Mouse (Mus musculus) forebrain, embryonic 15.5 days (tissue): ENCODE data around the gene Nr1h4. TPM values are rescaled to one million over a fixed set of nuclear protein-coding genes. Genes with fewer than 3 reads are reported as not detected.
A peak's percentile ranks its signal among the peaks of the same experiment; 100 is the strongest.

Experiments
- ATAC-seq: fragments of 200-750 bp; cut with Nextera tagmentation; replicated peaks from 2 replicates; pipeline ENCODE4 v1.8.0; 2017; ENCODE audit warnings: mild to moderate bottlenecking, moderate TSS enrichment, moderate library complexity
- H3K27ac ChIP-seq: fragments of 300-500 bp; sonication (generic); replicated peaks from 2 replicates; pipeline ENCODE4 v1.5.1; 2015; ENCODE audit warnings: mild to moderate bottlenecking, inconsistent platforms
- H3K27me3 ChIP-seq: fragments of 300-500 bp; sonication (generic); 2 replicates; pipeline ENCODE4 v1.6.1; 2015; ENCODE audit warnings: inconsistent platforms
- H3K36me3 ChIP-seq: fragments of 300-500 bp; sonication (generic); 2 replicates; pipeline ENCODE4 v1.6.1; 2015; ENCODE audit warnings: mild to moderate bottlenecking, inconsistent platforms
- H3K4me1 ChIP-seq: fragments of 300-500 bp; sonication (generic); 2 replicates; pipeline ENCODE4 v1.6.1; 2015; ENCODE audit warnings: inconsistent platforms
- H3K4me2 ChIP-seq: fragments of 300-500 bp; sonication (generic); replicated peaks from 2 replicates; pipeline ENCODE4 v1.6.1; 2015; ENCODE audit warnings: mild to moderate bottlenecking, inconsistent platforms
- H3K4me3 ChIP-seq: fragments of 300-500 bp; sonication (generic); 2 replicates; pipeline ENCODE4 v1.5.1; 2015; ENCODE audit warnings: mild to moderate bottlenecking, inconsistent platforms
- H3K9ac ChIP-seq: fragments of 300-500 bp; sonication (generic); replicated peaks from 2 replicates; pipeline ENCODE4 v1.6.1; 2015; ENCODE audit warnings: mild to moderate bottlenecking, inconsistent platforms
- H3K9me3 ChIP-seq: fragments of 300-500 bp; sonication (generic); 2 replicates; pipeline ENCODE4 v1.6.1; 2016; ENCODE audit warnings: inconsistent platforms
- WGBS: fragments of 180-500 bp; shearing (Covaris S2); methylation state at CpG from one replicate; pipeline ENCODE4 v1.1.7; 2015; ENCODE audit warnings: mixed read lengths; 5-methylcytosine and 5-hydroxymethylcytosine counted together
- polyA plus RNA-seq: library from polyadenylated mRNA; unstranded; fragments of >200 nt; fragmentation: Nextera tagmentation; extraction: Ambion mirVana; gene quantifications from 2 replicates; pipeline ENCODE4 v1.2.1, GENCODE M21; 2015

The Nr1h4 gene
- polyA plus RNA-seq, 1 experiment from 2014 or later: 0.17 TPM

GRCm38 (mm10) chr10:89439380-89439779, 94.0 kb downstream of the Nr1h4 start:
- no peaks in the 10 kb centered on the region for H3K27me3 ChIP-seq
- 91% methylated on average over 7 of the region's 7 CpGs for WGBS
- no peaks in the 10 kb centered on the region for H3K36me3 ChIP-seq

DNA sequence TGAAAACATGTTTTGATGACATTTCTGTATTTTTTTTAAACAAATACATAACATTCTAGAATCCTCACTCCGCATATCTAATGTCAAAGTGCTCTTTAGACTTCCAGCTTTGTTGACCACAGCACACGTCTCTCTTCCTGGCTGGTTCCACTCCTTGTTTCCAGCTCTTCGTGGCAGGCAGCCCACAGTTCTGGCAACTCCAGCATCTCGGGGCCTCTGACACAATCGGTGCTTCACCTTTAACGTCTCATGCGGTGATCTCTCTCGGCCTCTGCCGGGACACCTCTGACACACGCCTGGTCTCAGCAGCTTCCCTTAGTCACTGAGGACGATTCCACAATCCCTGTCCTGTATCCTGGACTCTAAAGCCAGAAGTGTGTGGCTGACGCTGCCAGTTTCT, 95.4 kb downstream of the Nr1h4 start:
- peak overlapping the region; percentile 41 for H3K27ac ChIP-seq
- H3K36me3 ChIP-seq: no peaks in the 10 kb centered on the region
- H3K9me3 ChIP-seq: no peaks in the 10 kb centered on the region
- H3K9ac ChIP-seq: no peak overlapping the region
- H3K4me3 ChIP-seq: no peak overlapping the region
- H3K27me3 ChIP-seq: no peaks in the 10 kb centered on the region
- no peak for ATAC-seq
- peaks cover 44% of the 10 kb centered on the region for H3K4me1 ChIP-seq
- H3K4me2 ChIP-seq: no peak overlapping the region
- 49% methylated on average over 12 of the region's 12 CpGs for WGBS

More at GRCm38 (mm10) chr10:89439380-89439779, 94.0 kb downstream of the Nr1h4 start:
- H3K27ac ChIP-seq: no peak overlapping the region
- ATAC-seq: no peak
- H3K4me3 ChIP-seq: no peak overlapping the region
- H3K9ac ChIP-seq: no peak overlapping the region
- no peak overlapping the region for H3K4me2 ChIP-seq
- peaks cover 44% of the 10 kb centered on the region for H3K4me1 ChIP-seq
- H3K9me3 ChIP-seq: no peaks in the 10 kb centered on the region

DNA sequence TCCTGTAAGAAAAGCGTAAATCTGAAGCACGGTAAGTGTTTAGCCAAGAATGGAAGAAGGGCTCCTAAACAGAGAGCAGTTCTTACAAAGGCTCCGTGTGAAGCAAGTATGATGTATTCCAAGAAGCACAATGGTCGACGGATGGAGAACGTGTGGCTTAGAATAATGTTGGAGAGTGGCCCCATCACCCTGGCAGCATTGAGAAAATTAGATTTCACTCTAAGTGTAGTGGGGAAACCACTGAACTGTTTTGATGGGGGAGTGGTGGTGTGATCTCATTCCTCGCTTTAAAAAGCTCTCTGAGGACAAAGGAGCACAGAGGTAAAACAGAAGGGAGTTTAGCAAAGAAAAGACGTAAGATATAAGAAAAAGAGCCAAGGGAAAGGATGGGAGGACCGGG, 95.9 kb downstream of the Nr1h4 start:
- no peak for ATAC-seq
- no peaks in the 10 kb centered on the region for H3K36me3 ChIP-seq
- peaks cover 39% of the 10 kb centered on the region for H3K4me1 ChIP-seq

GRCm38 (mm10) chr10:89435920-89436319, 97.5 kb downstream of the Nr1h4 start:
- no peaks in the 10 kb centered on the region for H3K36me3 ChIP-seq
- H3K27ac ChIP-seq: no peak overlapping the region
- ATAC-seq: peak; percentile 70
- no peaks in the 10 kb centered on the region for H3K27me3 ChIP-seq
- no peaks in the 10 kb centered on the region for H3K9me3 ChIP-seq
- 38% methylated on average over 9 of the region's 9 CpGs for WGBS
- H3K4me1 ChIP-seq: peaks cover 37% of the 10 kb centered on the region
- 0 out of 2 replicates have a peak overlapping the region, but pooled peaks have one; percentile 16 for H3K4me2 ChIP-seq
- no peak overlapping the region for H3K9ac ChIP-seq
- no peak overlapping the region for H3K4me3 ChIP-seq

More for the DNA sequence above, 95.9 kb downstream of the Nr1h4 start:
- Histone ChIP-seq H3K27ac (peak overlapping the region; percentile 41), H3K4me2 (no peak overlapping the region), H3K9ac (no peak overlapping the region), H3K4me3 (no peak overlapping the region), H3K27me3 (no peaks in the 10 kb centered on the region), H3K9me3 (no peaks in the 10 kb centered on the region)
- 18% methylated on average over 9 of the region's 9 CpGs for WGBS

DNA sequence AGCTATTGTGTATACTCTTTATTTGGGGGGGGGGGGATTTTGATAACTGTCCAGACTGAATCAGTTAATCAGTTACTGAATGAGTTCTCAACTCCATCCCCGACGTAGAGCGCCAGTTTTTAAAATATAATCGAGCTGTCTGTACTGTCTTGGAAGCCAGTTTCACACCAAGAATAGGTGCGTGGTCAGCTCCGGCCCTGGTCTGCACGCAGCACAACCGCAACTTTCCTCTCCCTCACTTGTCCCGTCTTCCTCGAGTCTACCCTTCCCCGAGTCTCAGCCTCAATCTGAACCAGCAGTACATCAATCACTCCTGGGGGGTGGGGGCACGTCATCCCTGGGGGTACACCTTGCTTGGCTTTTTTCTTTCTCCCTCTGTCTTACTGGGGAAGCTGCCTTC, 98.0 kb downstream of the Nr1h4 start:
- Histone ChIP-seq H3K4me1 (peaks cover 37% of the 10 kb centered on the region), H3K36me3 (no peaks in the 10 kb centered on the region), H3K9ac (no peak overlapping the region), H3K4me3 (no peak overlapping the region), H3K4me2 (peak overlapping the region; percentile 32), H3K9me3 (no peaks in the 10 kb centered on the region), H3K27ac (no peak overlapping the region), H3K27me3 (no peaks in the 10 kb centered on the region)
- 29% methylated on average over 12 of the region's 12 CpGs for WGBS
- peak; percentile 41 for ATAC-seq

DNA sequence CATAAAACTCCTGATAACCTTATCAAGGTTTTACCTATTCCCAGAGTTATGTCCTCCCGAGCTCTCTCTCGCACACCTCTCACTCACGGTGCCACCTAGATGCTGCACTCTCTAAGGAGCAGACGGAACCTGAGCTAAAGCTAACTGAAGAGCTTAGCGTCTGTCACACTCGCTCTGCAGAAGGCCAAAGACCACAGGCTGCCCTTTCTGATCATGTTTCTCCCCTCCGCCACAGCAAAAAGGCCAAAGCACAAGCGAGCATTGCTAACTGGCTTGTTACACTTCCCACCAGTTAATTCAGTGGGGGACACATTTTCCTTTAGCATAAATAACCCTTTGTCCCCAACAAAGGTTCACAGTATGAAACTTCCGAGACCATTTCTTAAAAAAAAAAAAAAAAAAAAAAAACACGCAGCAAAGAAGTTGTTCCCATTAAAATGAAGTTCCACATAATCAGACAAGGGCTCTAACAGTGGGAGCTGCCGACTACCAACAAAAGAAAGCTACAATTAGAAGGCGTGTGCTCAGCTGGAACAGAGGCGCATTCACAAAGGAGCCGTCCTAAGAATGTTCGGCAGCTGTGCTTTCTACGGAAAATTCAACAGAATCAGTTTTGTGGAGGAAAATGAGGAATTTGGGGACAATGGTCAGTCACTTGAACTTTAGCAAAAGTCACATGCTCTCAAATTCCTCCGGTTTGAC, 98.7 kb downstream of the Nr1h4 start:
- Histone ChIP-seq H3K4me3 (no peak overlapping the region), H3K9ac (no peak overlapping the region), H3K4me1 (peaks cover 37% of the 10 kb centered on the region), H3K9me3 (no peaks in the 10 kb centered on the region), H3K27me3 (no peaks in the 10 kb centered on the region), H3K36me3 (no peaks in the 10 kb centered on the region), H3K27ac (peak overlapping the region; percentile 29), H3K4me2 (peak overlapping the region; percentile 32)
- 6% methylated on average over 17 of the region's 17 CpGs for WGBS
- ATAC-seq: 0 out of 2 replicates have a peak, but pooled peaks have one; percentile 51

- Histone ChIP-seq H3K4me2 (no peak overlapping the region), H3K9me3 (no peaks in the 10 kb centered on the region), H3K4me1 (peaks cover 30% of the 10 kb centered on the region), H3K4me3 (no peak overlapping the region), H3K27ac (no peak overlapping the region), H3K9ac (no peak overlapping the region), H3K27me3 (no peaks in the 10 kb centered on the region), H3K36me3 (no peaks in the 10 kb centered on the region)
- no peak for ATAC-seq
- 95% methylated on average over 13 of the region's 13 CpGs for WGBS
Observed at GRCm38 (mm10) chr10:89432743-89433142, 100.6 kb downstream of the Nr1h4 start.

GRCm38 (mm10) chr10:89430751-89431150, 102.6 kb downstream of the Nr1h4 start:
- Histone ChIP-seq H3K4me2 (no peak overlapping the region), H3K27me3 (no peaks in the 10 kb centered on the region), H3K36me3 (0 out of 2 replicates have a peak, but pooled peaks cover 3% of the 10 kb centered on the region), H3K9me3 (no peaks in the 10 kb centered on the region), H3K9ac (no peak overlapping the region), H3K27ac (no peak overlapping the region), H3K4me1 (peaks cover 21% of the 10 kb centered on the region), H3K4me3 (no peak overlapping the region)
- no peak for ATAC-seq
- 93% methylated on average over 7 of the region's 7 CpGs for WGBS

- WGBS: 87% methylated on average over 11 of the region's 11 CpGs
- H3K36me3 ChIP-seq: 0 out of 2 replicates have a peak, but pooled peaks cover 3% of the 10 kb centered on the region
- no peak overlapping the region for H3K9ac ChIP-seq
- ATAC-seq: no peak
- no peaks in the 10 kb centered on the region for H3K9me3 ChIP-seq
- H3K4me1 ChIP-seq: no peaks in the 10 kb centered on the region
- no peak overlapping the region for H3K27ac ChIP-seq
- H3K4me2 ChIP-seq: no peak overlapping the region
- H3K27me3 ChIP-seq: no peaks in the 10 kb centered on the region
- H3K4me3 ChIP-seq: no peak overlapping the region
Observed at GRCm38 (mm10) chr10:89424800-89425393, 108.5 kb downstream of the Nr1h4 start.

DNA sequence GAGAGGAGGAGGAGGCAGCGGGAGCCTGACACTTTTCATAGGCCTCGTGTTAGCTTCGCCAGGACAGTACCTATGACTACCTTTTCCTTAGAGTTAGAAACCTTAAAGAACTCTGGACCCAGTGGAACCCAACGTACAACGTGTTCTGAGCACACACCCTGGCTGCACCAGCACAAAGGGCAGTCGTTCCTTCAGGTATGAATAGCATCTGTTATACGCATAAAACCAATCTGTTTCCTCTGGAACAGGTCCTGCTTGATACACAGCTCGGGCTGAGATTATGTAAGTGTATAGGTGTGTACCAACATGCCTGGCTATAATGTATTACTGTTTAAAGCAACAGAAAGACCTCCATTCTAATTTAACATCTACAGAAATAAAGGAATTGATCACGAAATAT, 109.2 kb downstream of the Nr1h4 start:
- Histone ChIP-seq H3K9ac (no peak overlapping the region), H3K36me3 (0 out of 2 replicates have a peak, but pooled peaks cover 3% of the 10 kb centered on the region), H3K27me3 (no peaks in the 10 kb centered on the region), H3K4me1 (no peaks in the 10 kb centered on the region), H3K27ac (no peak overlapping the region), H3K4me3 (no peak overlapping the region), H3K4me2 (no peak overlapping the region), H3K9me3 (no peaks in the 10 kb centered on the region)
- WGBS: 94% methylated on average over 9 of the region's 9 CpGs
- ATAC-seq: no peak

- Histone ChIP-seq H3K4me1 (no peaks in the 10 kb centered on the region), H3K27ac (no peak overlapping the region), H3K4me3 (no peak overlapping the region), H3K9ac (no peak overlapping the region), H3K9me3 (no peaks in the 10 kb centered on the region), H3K36me3 (0 out of 2 replicates have a peak, but pooled peaks cover 3% of the 10 kb centered on the region), H3K4me2 (no peak overlapping the region), H3K27me3 (no peaks in the 10 kb centered on the region)
- WGBS: 91% methylated on average over 9 of the region's 9 CpGs
- no peak for ATAC-seq
Observed at GRCm38 (mm10) chr10:89423164-89423778, 110.1 kb downstream of the Nr1h4 start.

GRCm38 (mm10) chr10:89422504-89423158, 110.8 kb downstream of the Nr1h4 start:
- H3K27me3 ChIP-seq: no peaks in the 10 kb centered on the region
- H3K9me3 ChIP-seq: no peaks in the 10 kb centered on the region
- H3K4me3 ChIP-seq: no peak overlapping the region
- H3K4me1 ChIP-seq: no peaks in the 10 kb centered on the region
- H3K36me3 ChIP-seq: 0 out of 2 replicates have a peak, but pooled peaks cover 3% of the 10 kb centered on the region
- no peak overlapping the region for H3K27ac ChIP-seq
- 92% methylated on average over 8 of the region's 8 CpGs for WGBS
- no peak for ATAC-seq
- no peak overlapping the region for H3K4me2 ChIP-seq
- no peak overlapping the region for H3K9ac ChIP-seq
